Mouse (Mus musculus): ENCODE results near the gene Ppp1r15b.
A peak's percentile ranks its signal among the peaks of the same experiment; 100 is the strongest.

Ppp1r15b gene

DNA sequence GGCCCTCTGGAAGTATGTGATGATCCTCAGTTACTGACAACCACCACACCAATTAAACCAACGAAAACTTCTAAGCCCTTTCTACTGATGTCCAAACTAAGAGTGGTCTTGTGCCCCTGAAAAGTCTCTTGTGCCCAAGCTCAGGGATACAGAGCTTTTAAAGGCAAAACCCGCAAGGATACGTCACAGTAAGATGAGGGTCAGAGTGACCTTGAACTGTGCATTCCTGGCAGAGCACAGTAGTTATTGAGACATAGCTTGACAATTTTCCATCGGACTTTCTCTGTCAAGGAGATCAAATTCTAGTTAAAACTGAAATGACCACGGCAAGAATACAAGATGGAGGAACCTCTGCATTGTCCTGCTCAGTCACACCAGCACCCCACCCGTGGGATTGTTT is 9.7 kb upstream of the Ppp1r15b start:
- DNase-seq (ENCODE audit: low spot score in 2 of 2), result no peak

GRCm38 (mm10) chr1:133124137-133124536 is 6.8 kb upstream of the Ppp1r15b start:
- DNase-seq (ENCODE audit: low spot score in 2 of 2), result no peak

- DNase-seq (ENCODE audit: low spot score in 2 of 2), result no peak
Measured at GRCm38 (mm10) chr1:133125640-133126364, 5.1 kb upstream of the Ppp1r15b start.

DNA sequence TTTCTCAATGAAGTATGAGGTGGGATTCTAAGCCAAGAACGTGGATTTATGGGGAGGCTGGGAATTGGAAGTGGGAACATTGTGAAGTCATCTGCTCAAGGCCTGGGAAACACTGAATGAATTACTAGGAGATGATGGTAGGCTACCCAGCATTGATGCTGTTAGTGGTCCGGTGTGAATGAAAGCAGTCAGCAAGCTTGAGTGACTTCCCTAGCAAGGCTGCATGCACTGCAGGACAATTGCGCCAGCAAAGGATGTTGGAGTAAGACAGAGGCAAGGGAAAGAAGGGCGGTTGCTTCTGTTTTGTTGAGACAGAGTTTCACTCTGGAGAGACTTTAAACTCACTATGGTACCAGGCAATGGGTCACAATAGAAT is 4.6 kb upstream of the Ppp1r15b start:
- DNase-seq (ENCODE audit: low spot score in 2 of 2), result no peak

DNA sequence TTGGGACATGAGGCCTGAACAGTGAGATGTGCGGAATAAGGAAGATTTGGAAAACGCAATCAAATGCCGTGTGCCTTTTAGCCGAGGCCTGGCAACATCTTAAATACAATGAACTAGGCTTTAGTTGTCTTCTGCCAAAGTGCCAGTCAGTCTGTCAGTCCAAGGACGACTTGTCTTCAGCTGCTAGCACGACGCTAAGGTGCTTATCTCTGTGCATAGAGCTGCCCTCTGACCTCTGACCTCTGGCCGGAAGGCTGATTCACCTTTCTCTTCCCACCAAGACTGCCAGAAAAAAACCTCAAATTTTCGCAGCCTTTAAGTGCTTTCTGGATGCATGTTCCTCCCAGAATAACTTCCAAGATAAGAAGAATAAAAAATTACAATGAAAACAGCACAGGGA is 3.6 kb upstream of the Ppp1r15b start:
- DNase-seq (ENCODE audit: low spot score in 2 of 2), result no peak

DNA sequence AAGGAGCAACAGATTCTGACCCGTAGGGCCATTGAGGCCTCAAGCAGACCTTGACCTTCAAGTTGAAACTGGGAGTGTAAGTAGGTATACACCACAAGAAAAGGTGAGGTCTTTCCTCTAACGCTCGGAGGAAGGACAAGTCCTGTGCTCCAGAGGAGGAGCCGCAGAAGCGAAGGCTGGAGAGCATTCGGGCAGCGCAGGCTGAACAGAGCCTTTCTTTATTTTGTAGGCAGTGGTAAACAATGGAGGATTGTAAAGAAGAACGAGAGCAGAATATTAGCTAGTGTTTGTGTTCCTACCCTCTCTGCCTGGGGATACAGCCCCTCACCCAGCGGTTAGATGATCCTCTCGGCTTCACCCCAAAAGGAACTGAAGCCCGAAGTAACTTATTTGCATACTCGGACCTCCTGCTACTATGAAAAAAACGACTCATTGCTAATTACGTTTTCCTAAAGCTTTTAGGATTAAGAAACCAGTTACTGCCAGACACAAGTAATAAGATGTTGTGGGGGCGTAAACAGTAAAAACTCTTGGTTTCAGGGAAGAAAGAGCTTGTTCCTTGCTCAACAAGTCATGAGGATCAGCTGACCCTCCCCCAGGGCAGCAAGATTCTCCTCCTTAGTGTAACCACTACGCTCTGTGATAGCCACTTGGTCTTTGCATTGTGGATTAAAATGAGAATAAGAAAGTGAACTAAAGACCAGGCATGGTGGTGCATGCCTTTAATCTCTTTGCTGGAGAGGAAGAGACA is 1.3 kb upstream of the Ppp1r15b start:
- peak in 1 of 2 experiments; percentile 41 for DNase-seq (ENCODE audit: low spot score in 2 of 2)

DNA sequence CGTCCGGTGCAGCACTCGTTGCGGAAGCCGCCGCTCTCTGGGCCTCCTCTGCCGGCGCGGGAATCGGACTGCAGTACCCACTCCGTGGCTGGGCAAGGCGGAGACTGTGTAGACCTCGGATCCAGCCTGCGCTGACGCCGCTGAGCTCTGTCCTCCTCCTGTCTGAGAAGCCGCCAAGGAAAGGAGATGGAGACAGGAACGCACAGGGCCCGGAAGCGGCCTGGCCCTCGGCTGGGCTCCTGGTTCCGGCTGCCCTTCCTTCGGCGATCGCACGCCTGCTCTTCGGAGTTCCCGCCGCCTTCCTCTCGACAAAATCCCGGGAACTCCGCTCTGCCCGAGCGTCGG is 590 bp downstream of the Ppp1r15b start:
- DNase-seq (ENCODE audit: low spot score in 2 of 2), result no peak

- no peak for DNase-seq (ENCODE audit: low spot score in 2 of 2)
Measured at GRCm38 (mm10) chr1:133131936-133132335, 993 bp downstream of the Ppp1r15b start.

DNA sequence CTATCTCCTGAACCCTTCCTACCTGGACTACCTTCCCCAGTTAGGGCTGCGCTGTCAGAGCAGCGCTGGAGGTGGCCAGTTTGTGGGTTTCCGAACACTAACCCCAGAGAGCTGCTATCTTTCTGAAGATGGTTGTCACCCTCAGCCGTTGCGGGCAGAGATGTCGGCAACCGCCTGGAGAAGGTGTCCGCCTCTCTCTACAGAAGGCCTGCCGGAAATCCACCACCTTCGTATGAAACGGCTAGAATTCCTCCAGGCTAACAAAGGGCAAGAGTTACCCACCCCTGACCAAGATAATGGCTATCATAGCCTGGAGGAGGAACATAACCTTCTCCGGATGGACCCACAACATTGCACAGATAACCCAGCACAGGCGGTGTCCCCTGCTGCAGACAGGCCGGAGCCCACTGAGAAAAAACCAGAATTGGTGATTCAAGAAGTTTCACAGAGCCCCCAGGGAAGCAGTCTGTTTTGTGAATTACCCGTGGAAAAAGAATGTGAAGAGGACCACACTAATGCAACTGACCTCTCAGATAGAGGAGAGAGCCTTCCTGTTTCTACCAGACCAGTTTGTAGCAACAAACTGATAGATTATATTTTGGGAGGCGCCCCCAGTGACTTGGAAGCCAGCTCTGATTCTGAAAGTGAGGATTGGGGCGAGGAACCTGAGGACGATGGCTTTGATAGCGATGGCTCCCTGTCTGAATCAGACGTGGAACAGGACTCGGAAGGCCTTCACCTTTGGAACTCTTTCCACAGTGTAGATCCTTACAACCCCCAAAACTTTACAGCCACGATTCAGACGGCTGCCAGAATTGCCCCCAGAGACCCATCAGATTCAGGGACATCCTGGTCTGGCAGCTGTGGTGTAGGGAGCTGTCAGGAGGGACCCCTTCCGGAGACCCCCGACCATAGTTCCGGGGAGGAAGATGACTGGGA is 1.7 kb downstream of the Ppp1r15b start:
- no peak for DNase-seq (ENCODE audit: low spot score in 2 of 2)

- no peak for DNase-seq (ENCODE audit: low spot score in 2 of 2)
Measured at GRCm38 (mm10) chr1:133133425-133133824, 2.5 kb downstream of the Ppp1r15b start.

DNA sequence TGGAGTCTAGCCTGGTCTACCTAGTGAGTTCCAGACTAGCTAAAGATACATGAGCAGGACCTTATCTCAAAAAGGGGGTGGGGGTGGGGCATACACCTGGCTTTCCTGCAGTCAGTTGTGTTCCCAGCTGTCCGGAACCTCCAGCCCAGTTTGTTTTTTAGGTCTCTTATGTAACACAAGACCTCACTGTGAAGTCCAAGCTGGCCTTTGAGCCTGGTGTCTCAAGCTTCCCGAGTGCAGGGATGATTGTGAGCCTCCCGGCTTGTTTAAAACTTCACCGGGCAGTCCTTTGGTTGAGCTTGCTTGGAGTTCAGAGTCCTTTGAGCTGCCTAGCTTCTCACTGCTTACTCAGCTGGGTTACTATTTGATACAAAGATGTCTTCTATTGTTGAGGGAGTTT is 3.1 kb downstream of the Ppp1r15b start:
- DNase-seq (ENCODE audit: low spot score in 2 of 2), result no peak

GRCm38 (mm10) chr1:133134881-133135280 is 3.9 kb downstream of the Ppp1r15b start:
- DNase-seq (ENCODE audit: low spot score in 2 of 2), result no peak

DNA sequence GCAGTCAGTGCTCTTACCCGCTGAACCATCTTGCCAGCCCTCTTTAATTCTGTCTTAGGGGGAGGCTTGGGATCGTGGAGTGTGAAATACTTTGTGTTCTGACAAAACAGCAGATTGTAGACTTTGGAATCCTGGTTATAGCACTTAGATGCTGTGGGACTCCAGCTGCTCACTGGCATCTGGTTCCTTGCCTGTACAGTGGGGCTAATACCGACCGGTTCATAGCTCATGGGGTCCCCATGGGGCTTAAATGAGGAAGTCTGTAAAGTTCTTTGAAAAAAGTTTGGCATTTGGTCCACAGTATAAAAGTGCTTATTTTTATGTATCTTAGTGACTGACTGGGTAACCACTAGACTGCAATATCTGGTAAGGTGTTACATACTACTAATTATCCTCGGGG is 4.9 kb downstream of the Ppp1r15b start:
- no peak for DNase-seq (ENCODE audit: low spot score in 2 of 2)

DNA sequence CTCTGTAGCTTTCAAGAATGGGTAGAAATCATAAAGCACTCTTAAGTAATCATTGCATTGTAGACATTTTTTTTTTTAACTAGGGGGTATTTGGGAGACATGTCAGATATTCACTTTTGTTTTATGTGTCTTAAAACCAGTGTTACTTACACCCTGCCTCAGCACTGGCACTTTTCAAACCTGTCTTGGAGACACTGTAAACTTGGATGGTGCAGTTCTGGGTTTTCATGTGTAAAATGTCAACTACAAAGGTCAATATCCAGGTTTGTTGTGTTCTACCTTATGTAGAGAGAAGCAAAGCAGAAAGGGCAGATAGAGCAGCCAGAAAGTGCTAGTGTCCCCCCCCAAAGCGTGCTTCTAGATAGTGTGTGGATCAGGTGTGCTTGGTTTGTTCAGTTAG is 7.5 kb downstream of the Ppp1r15b start:
- no peak for DNase-seq (ENCODE audit: low spot score in 2 of 2)

- DNase-seq (ENCODE audit: low spot score in 2 of 2), result peak in 1 of 2 experiments; percentile 52
Measured at GRCm38 (mm10) chr1:133146014-133147009, 15.4 kb downstream of the Ppp1r15b start.

GRCm38 (mm10) chr1:133147324-133147723 is 16.4 kb downstream of the Ppp1r15b start:
- no peak for DNase-seq (ENCODE audit: low spot score in 2 of 2)

DNA sequence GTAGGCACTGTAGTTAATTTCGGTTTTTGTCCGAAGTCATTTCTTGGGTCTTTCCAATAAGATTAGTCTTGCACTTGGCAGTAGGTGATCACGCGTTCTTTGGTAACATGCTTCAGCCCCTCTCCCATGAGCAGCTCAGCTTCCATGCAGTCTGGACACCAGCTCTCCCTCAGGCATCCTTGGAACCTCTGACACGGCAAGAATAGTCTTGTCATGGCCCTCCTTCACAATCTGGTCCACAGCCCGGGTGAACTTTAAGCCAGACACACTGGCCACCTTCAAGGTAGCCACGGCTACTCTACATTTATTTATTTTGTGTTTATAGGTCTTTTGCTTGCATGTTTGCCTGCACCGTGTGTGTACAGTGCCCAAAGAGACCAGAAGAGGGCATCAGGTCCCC is 17.2 kb downstream of the Ppp1r15b start:
- no peak for DNase-seq (ENCODE audit: low spot score in 2 of 2)

DNA sequence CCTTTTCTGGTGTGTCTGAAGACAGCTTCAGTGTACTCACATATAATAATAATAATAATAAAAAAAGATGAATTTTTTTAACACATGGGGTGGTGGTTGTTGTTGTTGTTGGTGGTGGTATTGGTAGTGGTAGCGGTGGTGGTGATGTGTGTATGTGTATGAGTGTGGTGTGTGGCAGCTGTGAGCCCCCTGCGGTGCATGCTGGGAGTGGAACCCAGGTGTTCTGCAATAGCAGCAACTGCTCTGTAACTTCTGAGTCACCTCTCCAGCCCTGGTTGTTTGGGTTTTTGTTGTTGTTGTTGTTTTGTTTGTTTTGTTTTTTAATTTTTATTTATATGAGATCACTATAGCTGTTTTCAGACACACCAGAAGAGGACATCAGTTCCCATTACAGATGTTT is 19.6 kb downstream of the Ppp1r15b start:
- DNase-seq (ENCODE audit: low spot score in 2 of 2), result no peak

- DNase-seq (ENCODE audit: low spot score in 2 of 2), result no peak
Measured at GRCm38 (mm10) chr1:133152213-133152612, 21.3 kb downstream of the Ppp1r15b start.

DNA sequence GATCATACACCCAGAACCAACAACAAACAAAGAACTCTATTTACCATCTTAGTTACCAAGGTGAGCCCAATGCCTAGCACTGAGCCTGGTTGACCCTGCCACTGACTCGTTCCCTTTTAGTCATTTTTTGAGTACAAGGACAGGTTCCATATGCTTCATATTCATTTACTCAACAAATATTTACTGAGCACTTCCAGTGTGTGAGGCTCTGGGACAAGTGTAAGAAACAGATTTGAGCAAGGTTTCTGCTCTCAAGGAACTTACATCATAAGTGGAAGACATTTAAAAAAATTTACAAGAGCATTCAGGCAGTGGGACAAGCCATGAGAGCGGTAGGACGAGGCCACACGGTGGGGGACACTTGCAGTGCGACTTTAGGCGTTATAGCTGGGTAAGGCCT is 24.3 kb downstream of the Ppp1r15b start:
- no peak for DNase-seq (ENCODE audit: low spot score in 2 of 2)

GRCm38 (mm10) chr1:133159128-133159564 is 28.2 kb downstream of the Ppp1r15b start:
- DNase-seq (ENCODE audit: low spot score in 2 of 2), result peak in 1 of 2 experiments; percentile 63
